Mouse (Mus musculus): ENCODE results near the gene C530008M17Rik.

Gene C530008M17Rik

DNA sequence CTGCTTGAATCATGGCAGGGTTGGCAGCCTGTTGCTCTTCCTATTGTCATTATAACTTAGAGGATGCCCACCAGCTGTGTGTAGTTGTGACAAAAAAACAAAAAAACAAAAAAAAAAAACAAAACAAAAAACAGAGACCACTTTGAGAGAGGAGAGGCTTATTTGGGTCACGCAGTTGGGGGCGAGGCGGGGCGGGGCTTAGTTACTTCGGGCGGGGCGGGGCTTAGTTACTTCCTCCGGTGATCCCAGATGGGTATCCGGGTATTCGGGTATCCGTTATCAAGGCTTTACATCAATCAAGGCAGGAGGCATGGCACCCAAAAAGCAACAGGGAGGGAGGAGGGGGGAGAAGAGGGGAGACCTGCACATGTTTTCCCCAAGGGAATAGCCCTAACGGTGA is 46.3 kb downstream of the C530008M17Rik start:
- no peak for DNase-seq (ENCODE audit: low spot score in 2 of 2)

DNA sequence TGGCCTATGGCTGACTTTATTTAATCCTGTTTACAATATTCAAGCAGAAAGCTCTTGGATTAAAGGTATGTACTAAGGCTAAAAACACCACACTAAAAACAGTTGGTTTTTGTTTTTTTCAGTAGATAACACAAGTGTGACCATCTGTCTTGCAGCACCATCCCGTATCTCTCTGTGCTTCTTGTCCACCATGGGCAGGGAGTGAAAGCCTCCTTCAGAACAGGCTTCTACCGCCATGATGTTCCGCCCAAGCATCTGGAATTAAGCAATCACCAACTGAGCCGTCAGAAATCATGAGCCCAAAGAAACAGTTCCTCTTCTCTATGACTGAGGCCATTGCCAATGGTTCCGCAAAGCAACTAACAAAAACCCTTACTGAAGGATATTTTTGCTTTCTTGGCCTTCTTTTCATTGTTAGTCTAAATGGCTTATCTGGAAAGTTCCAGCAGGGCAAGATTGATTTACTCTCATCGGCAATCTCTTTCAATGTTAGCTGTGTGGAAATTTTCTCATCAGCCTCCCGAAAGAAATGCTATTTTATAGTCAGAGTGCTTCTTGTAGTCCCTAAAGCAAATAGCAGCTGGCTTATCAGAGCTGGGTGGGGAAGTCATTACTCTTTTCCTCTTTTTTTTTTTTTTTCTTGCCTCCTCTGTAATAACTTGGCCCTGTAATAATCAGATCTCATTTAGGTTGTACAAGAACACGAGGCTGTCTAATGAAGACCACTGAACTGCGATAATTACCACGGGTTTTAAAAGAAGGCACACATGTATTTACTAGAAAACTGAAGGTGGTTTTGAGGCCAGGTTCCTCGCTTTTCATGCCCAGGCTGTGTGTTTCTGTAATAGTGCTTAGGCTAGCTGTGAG is 49.2 kb downstream of the C530008M17Rik start:
- no peak for DNase-seq (ENCODE audit: low spot score in 2 of 2)

- DNase-seq (ENCODE audit: low spot score in 2 of 2), result no peak
These were observed 50.8 kb downstream of the C530008M17Rik start for GRCm38 (mm10) chr5:76707072-76707471.

DNA sequence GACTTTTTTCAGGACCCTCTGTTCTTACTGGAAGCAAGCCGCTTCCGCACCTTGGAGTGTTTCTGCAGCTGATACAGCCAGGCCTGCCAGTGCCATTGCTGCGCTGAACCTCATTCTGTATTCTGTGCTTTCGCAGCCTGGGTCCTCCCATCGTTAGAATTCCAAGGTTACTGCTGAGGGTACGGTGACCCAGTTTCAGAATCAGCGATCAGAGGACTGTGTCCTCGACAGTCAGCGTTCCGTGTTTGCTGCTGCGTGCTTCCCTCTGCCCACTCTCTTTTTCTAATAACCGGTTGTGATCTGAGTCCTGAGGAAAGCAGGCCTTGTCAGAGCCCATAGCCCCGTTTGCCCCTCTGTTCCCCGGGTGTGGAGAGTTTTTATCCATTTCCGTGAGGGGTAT is 51.7 kb downstream of the C530008M17Rik start:
- DNase-seq (ENCODE audit: low spot score in 2 of 2), result no peak

DNA sequence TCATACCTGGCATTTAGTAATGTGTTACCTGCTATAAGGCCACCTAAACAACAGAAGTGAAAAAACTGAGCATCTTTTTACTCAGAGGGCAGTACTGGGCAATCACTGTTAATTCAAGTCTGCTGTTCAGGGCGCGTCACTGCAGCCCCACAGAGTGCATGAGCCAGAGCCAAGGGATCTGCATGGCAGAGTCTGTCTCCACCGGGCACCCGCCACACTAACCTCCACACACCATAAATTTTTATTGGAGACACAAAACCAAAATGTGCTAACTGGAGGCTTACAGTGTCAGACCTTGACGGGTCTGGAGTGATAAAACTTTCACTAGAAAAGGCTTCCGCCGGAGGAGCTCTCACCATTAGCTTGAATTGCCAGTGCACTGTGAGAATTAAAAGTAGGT is 57.4 kb downstream of the C530008M17Rik start:
- no peak for DNase-seq (ENCODE audit: low spot score in 2 of 2)

DNA sequence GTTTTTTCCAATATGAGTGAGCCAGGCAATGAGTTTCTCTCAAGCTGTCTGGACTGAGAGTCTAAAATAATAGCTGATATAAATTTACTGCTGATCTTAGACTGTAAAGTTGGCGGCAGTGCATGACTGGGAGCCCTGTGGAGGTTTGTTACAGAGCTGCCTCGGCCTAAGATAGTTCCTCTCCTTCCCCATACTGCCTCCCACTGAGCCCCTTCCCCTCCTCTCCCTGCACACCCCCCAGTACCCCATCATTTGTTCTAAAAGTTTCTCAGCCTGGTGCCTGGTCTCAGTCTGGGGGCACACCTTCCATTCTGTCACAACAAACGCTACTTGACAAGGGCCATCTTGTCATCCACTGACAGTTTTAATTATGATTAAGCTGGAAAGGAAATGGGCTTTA is 63.6 kb downstream of the C530008M17Rik start:
- DNase-seq (ENCODE audit: low spot score in 2 of 2), result no peak

DNA sequence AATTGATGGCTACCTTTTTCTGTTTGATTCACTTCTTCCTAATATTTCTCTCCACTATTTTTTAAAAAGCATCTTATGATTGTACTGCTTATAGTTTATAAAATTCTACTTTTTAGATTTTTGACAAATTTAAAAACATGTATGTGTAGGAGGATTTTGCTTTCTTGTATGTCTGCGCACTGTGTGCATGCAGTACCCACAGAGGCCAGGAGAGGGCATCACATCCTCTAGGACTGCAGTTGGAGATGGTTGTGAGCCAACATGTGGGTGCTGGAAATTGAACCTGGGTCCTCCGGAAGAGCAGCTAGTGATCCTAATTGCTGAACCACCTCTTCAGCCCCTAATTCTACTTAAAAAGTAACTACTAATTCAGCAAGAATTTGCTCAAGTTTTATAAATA is 68.6 kb downstream of the C530008M17Rik start:
- DNase-seq (ENCODE audit: low spot score in 2 of 2), result no peak

DNA sequence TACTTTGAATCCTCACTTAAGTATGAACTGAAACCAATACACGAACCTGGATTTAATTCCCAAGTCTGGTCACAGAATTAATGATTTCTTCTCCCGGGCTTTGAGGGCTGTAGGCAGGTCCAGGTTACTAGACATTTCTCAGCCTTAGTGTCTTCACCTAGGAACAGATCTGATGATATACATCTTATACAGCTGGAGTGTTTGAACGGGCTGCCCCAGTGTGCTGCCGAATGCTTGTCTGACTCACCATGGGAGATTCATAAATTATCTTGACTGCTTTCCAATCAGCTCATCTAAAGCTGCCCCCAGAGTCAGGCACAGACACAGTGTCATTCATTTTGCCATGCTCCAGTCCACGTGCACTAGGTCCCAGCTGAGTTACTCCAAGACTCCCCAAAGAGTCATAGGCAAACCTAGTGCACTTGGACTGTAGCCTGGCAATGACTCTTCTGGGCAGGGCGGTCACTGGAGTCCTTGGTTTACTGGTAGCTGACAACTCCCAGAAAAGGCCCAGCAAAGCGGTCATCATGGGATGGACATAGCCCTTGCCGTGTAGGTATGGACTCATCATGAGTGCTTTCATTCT is 70.3 kb downstream of the C530008M17Rik start:
- no peak for DNase-seq (ENCODE audit: low spot score in 2 of 2)

- DNase-seq (ENCODE audit: low spot score in 2 of 2), result no peak
These were observed 76.8 kb downstream of the C530008M17Rik start for GRCm38 (mm10) chr5:76733055-76733641.

DNA sequence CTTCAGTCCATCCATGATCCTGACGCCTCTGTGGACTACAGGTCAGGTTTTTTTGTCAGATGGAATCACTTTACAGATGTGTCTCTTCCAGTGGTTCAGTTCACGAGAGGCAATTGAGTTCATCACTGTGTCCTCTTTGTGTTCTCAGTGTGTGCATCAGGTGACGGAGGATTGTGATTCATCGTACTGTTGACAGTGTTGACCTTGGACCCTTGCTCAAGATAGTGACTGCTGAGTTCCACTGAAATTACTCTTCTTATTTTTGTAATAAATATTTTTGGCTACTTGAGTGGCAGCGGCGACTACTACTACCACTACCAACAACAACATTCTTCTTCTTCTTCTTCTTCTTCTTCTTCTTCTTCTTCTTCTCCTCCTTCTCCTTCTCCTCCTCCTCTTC is 85.2 kb downstream of the C530008M17Rik start:
- DNase-seq (ENCODE audit: low spot score in 2 of 2), result no peak

DNA sequence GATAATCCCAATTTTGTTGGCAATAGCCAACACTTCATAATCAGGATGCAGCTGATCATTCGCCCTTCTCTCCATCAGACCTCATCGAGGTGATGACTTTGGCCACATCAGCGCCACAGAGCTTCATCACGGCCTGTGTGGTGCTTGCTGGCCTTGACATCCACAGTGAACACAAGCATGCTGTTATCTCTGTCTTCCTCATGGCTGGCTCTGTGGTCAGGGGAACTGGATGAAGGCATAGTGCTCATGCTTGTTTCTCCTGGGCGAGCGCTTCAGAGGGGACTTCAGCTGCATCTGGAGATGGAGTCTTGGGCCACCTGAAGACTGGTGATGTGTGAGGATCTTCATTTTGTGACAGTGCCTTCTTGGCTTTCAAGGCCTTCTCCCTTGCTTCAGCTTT is 85.8 kb downstream of the C530008M17Rik start:
- no peak for DNase-seq (ENCODE audit: low spot score in 2 of 2)

DNA sequence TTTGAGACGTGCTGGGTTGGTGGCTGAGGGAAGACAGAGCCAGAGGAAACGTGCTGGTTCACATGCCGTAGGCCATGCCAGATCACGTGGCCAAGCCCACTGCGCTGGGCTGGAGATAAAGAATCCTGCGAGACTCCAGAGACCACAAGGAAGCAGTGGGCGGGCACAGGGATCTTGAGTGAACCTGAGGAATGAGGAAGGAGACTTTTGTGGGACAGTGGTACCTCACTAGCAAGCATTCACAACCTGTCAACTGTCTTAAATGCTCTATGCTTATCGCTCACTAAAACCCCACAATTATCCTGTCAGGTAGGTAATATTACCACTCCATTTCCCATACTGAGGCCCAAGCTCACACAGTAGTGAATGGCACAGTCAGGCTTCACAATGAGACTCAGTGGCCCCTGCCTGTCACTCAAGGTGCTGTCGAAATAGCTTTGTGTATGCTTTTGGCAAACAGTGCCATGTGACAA is 88.5 kb downstream of the C530008M17Rik start:
- no peak for DNase-seq (ENCODE audit: low spot score in 2 of 2)

DNA sequence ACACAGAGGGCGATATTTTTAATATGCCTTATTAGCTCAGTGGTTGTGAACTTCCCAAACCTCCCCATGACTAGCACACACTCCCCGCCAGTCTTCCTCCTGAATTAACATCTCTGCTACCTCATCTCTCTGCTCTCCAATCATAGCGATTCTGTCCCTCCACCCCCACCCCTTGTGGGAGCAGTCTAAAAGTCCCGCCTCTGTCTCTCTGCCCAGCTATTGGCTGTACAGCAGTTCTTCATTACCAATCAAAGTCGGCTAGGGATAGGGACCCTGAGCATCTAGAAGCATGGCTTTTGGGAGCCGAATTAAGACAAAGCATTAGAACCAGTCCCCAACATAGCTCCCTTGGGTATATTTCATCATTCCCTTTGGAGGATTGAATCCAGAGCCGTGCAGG is 91.5 kb downstream of the C530008M17Rik start:
- peak in 1 of 2 experiments; percentile 27 for DNase-seq (ENCODE audit: low spot score in 2 of 2)

DNA sequence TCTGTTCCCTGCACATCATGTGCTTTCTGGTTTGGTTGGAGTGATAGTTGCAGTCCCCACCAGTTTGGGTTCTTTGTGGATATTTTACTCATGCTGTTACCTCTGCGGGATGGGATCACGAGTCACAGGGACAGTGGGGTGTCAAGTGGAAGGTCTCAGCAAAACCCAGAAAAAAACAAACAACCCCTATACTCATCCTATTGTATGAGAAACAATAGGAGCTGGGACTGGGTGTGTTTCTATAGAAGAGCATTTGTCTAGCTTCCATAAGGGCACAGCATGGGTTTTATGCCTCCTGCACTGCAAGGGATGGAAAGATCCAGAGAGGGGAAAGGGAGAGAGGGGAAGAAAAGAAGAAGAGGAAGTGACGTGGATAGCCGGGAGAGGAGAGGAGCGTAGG is 96.0 kb downstream of the C530008M17Rik start:
- no peak for DNase-seq (ENCODE audit: low spot score in 2 of 2)

GRCm38 (mm10) chr5:76760349-76760748 is 104.0 kb downstream of the C530008M17Rik start:
- DNase-seq (ENCODE audit: low spot score in 2 of 2), result no peak

DNA sequence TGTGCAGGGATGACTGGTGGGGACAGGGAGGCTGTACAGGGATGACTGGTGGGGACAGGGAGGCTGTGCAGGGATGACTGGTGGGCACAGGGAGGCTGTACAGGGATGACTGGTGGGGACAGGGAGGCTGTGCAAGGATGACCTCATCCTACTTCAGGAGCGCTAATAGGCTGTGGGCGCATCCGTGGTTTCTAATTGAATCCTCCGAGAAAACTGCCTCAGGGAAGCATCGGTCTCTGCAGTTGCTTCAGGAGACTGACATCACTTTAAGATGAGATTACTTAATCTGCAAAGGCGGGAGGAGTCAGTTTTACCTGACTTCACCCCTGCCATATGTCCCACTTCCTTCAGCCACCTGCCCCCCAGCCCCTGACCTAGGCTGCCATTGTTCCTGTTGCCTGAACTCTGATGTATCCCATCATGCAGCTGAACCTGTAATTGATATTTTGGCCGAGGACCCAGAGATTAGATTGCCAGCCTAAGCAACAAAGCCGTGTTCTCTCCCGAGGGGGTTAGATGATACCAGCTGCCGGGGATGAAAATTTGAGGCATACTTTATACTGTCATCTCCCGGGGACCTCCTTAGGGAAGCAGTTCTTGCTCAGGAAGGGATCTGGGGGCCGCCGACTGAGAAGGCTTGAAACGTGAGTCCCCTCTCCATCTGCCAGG is 105.9 kb downstream of the C530008M17Rik start:
- no peak for DNase-seq (ENCODE audit: low spot score in 2 of 2)

- no peak for DNase-seq (ENCODE audit: low spot score in 2 of 2)
These were observed 106.9 kb downstream of the C530008M17Rik start for GRCm38 (mm10) chr5:76763148-76763701.

GRCm38 (mm10) chr5:76763731-76764130 is 107.4 kb downstream of the C530008M17Rik start:
- no peak for DNase-seq (ENCODE audit: low spot score in 2 of 2)

DNA sequence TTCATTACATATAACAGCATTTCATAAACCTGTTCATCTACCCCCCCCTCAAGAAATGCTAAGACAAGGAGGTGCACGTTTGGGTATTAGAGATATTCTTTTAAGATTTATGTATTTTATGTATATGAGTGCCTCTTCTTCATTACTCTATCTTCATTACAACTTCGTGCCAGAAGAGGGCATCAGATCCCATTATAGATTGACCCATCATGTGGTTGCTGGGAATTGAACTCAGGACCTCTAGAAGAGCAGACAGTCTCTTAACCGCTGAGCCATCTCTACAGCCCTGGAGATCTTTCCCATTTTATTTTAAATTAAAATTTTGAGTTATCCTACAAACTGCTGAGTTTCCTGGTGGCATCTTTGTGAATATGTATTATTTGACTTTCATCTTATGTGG is 112.7 kb downstream of the C530008M17Rik start:
- DNase-seq (ENCODE audit: low spot score in 2 of 2), result no peak

DNA sequence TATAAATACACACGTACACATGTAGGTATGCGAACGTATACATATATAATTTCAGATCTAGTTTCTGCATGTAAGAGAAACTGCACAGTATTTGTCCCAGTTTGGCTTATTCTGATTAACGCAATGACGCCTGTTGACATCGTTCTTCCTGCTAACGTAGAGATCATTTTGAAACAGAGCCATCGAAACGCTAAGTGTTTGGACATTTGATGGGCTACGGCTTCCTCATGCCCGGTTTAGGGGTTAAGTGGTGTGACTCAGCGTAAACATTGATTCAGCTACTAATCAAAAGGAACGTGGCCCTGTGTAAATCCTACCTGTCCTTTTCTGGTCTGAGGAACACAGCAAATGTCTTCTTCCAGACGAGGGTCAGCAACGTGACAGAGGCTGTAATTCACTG is 113.3 kb downstream of the C530008M17Rik start:
- no peak for DNase-seq (ENCODE audit: low spot score in 2 of 2)

DNA sequence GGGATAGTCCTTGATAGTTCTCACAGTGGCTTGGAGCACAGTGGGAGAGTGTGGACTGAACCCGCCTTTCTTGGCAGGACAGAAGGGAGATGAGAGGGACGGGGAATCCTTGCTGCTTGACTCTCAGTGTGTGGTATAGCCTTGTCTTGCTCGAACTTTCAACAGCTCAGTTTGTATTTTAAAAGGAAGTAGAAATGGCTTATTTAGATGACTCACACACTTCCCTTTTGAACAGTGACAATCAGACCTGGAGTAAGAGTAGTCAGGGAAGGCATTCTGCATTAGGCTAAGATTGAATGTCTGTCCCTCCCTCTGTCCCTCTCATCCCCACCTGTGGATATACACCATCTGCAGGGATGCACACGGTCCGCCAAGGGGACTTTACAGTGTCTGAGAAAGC is 115.1 kb downstream of the C530008M17Rik start:
- no peak for DNase-seq (ENCODE audit: low spot score in 2 of 2)

- no peak for DNase-seq (ENCODE audit: low spot score in 2 of 2)
These were observed 116.5 kb downstream of the C530008M17Rik start for GRCm38 (mm10) chr5:76772831-76773230.
